Mouse (Mus musculus): ENCODE measurements around the gene BC048403. TPM values are rescaled to one million over a fixed set of nuclear protein-coding genes. Genes with fewer than 3 reads are reported as not detected.
"Not testable (repeated sequence)": the region's sequence is repeated elsewhere in the genome, so short reads cannot be mapped to it uniquely, and the experiment has no call there.

The BC048403 gene
- total RNA-seq, 2 experiments from 2014 or later: 1.4 to 2.5 TPM

DNA sequence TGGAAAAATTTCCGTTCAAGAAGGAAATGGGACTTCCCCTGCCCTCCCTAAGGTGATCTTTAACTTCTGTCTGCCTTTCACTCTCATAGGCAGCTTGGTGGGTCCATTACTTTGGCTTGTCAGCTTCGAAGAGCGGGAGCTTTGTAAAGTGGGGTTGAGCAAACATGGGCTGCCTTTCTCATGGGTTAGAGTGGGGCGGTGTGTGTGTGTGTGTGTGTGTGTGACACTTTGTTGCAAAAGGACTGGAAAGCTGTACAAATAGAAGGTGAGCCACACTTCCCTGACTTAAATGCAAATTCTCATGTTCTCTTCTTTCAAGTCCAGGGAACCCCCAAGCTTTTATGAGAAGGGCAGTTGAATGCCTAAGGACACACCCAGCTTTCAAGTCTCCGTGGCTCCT is 14.5 kb downstream of the BC048403 start:
- intact Hi-C loops (cut with DNase I): no loop called here
- no peak for DNase-seq

DNA sequence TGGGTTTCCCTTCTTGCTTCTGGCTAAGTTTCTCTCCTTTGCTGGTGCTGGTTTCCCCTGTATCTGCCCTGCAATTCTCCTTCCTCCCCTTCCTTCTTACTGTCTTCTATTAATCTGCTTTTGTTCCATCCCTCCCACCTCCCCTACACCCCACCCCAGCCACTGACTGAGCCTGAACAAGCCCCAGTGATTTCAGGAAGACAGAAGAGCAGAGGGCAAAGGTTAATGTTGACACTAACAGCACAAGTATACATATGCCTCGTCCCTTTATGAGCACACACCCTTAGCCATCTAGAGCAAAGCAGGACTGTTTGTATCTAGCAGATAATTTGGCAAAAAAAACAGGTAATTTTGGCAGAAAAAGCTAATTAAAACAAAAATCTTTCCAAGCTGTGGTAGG is 16.1 kb downstream of the BC048403 start:
- intact Hi-C loops (cut with DNase I): loop anchor here (5.0 kb wide), 1 partner anchor 296 kb away; no protein-coding TSS in a partner anchor
- no peak for DNase-seq

DNA sequence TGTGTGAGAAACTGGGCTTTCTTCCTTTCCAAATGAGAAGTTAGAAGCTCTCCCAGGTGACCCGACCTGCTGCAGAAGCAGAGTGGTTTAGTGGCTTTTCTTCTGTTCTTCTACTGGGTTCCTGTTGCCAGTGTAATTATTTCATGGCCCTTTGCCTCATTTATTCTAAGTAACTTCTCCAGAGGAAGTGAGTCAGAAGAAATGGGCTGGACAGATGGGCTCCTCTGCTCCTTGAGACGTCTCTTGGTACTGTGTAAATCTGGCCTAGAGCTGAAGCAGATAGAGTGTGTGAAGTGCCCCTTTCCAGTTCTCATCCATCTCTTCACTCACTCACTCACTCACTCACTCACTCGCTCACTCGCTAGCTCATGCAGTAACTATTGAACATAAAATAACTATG is 16.9 kb downstream of the BC048403 start:
- intact Hi-C loops (cut with DNase I): loop anchor here (5.0 kb wide), 1 partner anchor 296 kb away; no protein-coding TSS in a partner anchor
- no peak for DNase-seq

DNA sequence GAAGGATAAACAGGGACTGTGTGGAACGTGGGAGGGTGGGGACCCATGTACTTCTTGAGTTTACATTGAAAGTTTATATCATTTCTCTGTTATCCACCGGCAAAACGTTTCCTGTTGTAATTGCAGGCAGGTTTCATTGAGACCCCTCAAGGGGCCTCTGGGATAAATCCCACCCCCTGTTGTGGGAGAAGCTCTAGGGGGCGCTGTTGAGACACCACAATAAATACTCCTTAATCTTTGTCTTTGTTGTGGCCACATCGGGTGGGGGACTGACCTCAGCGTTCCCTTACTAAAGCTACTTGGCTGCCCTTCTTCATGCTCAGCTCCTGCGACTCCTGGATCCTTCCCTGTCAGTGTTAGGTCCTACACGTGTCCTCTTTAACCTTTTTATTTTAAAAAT is 19.4 kb downstream of the BC048403 start:
- intact Hi-C loops (cut with DNase I): loop anchor here (5.0 kb wide), 1 partner anchor 293 kb away; no protein-coding TSS in a partner anchor
- peak in 1 of 2 experiments; percentile 9 for DNase-seq

DNA sequence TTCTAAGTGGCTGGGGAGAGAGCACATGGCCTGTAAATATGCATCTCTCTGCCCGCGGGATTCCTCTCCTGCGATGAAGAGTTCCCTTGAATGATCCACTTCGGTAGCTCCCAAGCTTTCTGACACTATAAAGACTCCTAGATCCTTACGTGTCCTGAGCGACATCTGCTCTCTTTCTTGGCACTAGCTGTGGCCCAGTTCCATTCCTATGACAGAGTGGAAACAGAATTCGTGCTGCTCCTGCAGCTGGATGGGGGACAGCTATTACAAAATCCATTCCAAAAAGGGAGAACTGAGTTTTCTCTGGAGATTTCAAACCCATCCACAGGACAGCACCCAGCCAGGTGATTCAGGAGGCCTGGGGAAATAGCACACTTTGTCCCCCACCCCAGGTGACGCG is 22.4 kb downstream of the BC048403 start:
- intact Hi-C loops (cut with DNase I): loop anchor here (5.0 kb wide), 1 partner anchor 60 kb away; no protein-coding TSS in a partner anchor

DNA sequence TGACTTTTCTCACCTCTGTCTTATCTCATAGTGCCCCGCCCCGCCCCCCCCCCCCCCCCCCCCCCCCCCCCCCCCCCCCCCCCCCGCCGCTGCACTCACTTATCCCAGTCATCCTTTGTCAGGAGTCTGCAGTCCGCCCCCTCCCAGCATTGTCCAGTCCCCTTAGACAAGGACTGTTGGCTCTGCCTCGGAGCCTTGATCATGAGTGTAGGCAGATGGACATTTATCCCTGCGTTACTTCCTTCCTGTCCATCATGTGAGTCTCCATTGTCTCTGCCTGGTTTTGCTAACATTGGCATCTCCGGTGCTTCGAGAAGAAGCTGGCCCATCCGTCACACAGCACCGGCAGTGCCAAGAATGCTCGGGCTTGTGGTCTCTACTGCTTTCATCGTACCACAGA is 23.5 kb downstream of the BC048403 start:
- DNase-seq: no peak
- intact Hi-C loops (cut with DNase I): loop anchor here (5.0 kb wide), 1 partner anchor 61 kb away; no protein-coding TSS in a partner anchor

More for the DNA sequence above, 22.4 kb downstream of the BC048403 start:
- DNase-seq: peak in 1 of 2 experiments; percentile 14

DNA sequence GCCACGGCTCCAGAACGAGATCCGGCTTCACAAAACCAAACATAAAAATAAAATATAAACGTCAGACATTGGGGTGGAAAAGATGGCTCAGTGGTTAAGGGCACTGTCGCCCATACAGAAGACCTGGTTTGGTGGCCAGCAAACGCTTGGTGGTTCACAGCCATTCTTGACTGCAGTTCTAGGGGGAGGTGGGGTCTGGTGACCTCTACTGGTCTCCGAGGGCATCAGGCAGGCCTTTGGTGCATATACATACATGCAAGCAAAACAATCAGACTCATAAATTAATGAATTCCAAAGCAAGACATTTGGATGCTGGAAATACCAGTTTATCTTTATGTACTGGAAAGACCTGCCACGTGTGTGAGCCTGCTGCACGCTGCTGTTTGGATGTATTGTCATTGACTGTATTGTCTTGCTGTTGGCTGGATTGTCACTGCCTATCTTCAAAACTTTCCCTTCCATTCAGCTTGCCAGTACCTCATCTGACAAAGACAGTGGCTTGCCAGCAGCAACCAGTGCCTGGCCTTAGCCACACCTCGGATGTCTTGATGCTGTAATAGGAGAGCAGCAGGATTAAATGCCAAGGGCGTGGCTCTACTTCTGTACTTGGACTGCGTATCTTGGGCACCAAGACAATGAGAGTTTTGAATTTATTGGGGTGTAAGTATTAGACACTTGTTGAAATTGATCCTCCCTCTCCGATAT is 24.9 kb downstream of the BC048403 start:
- intact Hi-C loops (cut with DNase I): loop anchor here (5.0 kb wide), 1 partner anchor 62 kb away; no protein-coding TSS in a partner anchor
- DNase-seq: no peak

DNA sequence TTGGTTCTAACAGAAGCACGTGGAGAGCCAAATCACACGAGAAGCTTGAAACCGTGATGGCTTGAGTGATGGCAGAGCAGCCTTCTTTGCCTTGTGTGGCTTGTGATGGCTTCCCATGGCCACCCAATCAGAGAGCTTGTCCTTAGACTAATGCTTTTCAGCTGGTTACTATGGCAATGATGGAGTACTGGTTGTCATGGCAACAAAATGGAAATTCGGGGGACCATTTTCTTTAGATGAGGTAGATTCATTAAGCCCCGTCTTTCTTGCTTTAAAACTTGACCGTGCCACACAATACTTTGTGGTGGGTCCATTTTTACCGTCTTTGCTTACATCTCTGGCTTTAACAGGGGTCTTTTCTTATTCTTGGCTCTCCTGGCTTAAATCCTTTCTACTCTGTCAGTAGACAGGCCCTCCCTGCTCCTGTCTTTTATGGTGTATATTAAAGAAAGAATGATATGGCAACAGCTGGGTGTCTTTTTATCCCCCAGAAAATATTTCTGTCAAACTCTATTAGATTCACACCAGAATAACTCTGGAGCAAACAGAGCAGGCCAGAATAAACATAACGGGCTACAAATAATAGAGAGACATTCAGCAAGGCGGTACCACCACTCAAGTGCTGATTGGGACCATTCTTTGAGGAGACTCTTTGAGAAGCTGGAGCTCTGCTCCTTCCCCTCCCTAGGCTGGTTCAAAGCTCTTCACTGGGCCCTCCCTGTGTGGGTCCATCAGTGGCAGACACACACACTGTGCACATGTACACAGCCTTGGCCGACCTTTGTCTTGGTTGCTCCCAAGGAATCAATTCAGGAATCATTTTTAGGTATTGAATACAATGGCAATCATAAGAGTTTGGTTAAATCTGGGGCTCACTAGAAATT is 25.7 kb downstream of the BC048403 start:
- intact Hi-C loops (cut with DNase I): no loop called here
- DNase-seq: no peak

DNA sequence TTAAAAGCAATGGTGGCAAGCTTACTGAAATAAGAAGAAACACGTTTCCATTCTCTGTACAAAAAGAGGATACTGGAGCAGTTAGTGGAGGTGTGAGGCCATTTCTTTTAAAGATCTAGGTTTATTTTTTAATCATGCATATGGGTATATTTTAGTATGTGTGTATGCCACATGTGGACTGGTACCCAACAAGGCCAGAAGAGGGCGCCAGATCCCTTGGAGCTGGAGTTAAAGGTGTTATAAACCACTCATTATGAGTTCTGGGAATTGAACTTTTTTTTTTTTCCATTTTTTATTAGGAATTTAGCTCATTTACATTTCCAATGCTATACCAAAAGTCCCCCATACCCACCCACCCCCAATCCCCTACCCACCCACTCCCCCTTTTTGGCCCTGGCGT is 27.6 kb downstream of the BC048403 start:
- intact Hi-C loops (cut with DNase I); DNase-seq: not testable (repeated sequence)

DNA sequence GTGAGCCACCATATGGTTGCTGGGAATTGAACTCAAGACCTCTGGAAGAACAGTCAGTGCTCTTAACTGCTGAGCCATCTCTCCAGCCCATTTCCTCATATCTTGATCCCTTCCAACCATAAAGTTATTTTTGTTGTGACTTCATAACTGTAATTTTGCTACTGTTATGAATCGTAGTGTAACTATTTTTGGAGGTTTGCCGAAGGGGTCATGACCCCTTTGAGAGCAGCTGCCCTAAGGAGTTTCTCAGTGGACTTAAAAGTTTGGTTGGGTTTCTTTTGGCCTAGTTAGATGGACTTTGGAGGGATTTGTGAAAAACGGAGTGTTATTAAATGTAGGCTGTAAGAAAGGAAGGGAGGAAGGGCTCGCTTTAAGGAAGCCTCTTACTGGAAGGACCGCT is 30.0 kb downstream of the BC048403 start:
- intact Hi-C loops (cut with DNase I): loop anchor here (2.0 kb wide), 1 partner anchor 283 kb away; no protein-coding TSS in a partner anchor
- DNase-seq: no peak

DNA sequence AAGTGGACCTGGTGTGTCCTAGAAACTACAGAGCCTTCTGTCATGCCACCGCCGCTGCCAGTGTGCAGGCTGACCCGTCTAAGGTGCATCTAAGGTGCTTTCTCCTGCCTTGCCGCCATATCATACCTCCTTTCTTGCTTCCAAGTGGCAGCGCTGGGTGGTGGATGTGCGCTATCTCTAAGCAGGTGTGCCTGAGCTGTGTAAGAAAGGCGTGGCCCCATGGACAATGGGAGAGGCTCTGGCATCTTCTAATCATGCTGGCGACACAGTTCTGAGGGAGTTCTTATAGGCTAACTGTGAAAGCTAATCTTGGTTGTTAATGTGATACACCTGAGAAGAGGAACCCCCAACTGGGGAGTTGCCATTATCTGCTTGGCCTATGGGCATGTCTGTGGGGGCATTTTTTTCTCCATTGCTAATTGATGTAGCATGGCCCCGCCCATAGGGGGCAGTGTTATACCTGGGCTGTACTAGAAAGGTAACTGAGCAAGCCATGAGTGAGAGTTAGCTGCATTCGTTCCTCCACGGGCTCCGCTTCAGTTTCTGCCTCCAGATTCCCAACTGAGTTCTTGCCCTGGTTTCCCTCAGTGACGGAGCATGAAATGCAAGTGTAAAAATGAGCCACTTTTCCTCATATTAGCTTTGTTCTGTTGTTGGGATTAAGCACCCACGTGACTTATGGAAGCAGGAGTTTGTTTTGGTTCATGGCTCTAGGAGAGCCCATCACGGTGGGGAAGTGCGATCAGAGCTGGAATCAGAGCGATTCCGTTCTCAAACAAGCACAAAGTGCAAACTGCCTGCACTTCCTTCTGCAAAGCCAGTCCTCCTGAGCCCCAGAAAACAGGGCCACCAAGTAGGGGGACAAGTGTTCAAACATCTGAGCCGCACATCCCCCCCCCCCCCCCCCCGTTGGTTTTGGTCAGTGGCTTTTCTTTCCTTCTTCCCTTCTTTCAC is 31.2 kb downstream of the BC048403 start:
- intact Hi-C loops (cut with DNase I): loop anchor here (2.0 kb wide), 1 partner anchor 282 kb away; no protein-coding TSS in a partner anchor
- DNase-seq: peak; percentile 9 to 10

DNA sequence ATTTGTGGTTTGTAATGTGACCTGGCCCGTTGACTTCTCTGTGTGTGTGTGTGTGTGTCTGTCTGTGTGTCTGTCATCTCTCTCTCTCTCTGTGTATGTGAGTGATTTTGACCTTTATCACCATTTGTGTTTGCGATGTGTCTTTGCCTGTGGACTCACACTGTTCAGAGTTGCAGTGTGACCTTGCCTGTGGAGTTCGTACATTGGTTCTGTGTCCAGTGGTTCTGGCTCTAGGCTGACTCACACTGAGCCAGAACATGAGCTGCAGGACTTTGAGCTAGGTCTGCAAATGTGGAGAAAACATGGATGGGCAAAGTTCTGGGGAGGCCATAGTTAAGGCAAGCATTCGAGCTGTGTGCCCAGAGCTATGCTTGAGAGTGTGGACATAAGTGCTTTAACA is 34.1 kb downstream of the BC048403 start:
- DNase-seq: no peak
- intact Hi-C loops (cut with DNase I): no loop called here

DNA sequence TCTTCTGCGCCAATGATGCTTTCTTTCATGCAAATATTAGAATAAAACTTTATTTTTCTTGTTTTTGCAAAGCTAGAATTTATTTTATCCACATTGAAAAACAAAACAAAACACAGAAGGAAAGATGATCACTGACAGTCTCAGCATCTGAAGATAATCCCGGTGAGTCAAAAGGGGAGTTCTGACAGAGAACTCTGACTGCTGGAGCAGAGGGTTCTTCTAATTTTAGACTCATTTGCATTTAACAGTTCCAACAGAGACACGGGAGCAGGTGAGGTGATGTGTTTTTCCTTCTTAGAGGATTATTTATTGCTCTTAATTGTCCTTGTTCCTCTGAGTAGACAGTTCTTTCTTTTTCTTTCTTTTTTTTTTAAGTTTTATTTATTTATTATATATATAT is 36.3 kb downstream of the BC048403 start:
- intact Hi-C loops (cut with DNase I): no loop called here
- no peak for DNase-seq

DNA sequence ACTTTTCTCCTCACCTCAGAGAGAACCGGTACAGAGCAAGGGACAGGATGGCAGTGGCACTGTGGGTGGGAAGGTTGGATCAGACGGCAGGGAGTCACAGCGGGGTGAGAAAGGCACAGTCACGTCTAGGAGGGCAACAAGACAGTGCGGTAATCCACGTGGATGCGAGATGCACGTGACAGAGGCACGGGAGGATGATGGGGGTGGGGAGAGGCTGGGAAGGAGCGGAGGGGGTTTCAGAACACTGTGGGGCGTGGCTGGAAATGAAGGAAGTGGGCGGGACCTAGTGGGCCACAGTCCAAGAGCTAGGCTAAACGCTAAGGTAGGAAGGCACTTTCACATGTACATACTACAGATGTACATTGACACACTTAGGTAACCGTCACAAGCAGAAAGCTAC is 41.4 kb downstream of the BC048403 start:
- intact Hi-C loops (cut with DNase I): no loop called here
- DNase-seq: peak; percentile 10 to 27

DNA sequence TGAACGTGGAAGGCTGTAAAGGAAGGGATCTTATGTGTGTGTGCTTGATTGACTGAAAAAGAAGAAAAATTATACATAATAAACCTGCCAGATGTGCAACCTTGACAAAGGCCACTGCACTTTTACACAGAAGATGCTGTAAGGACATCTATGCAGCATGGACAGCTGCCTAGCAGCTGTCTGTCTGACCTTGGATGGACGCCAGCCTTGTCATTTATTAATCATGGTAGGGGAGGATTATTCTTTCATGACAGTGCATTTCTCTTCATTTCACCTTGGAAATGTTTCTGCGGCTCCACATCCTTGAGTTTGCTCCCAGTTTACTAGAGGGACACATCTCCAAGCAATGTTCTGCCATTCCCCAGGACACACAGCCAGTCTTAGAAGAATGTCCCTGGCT is 48.8 kb downstream of the BC048403 start:
- intact Hi-C loops (cut with DNase I): no loop called here
- DNase-seq: no peak

DNA sequence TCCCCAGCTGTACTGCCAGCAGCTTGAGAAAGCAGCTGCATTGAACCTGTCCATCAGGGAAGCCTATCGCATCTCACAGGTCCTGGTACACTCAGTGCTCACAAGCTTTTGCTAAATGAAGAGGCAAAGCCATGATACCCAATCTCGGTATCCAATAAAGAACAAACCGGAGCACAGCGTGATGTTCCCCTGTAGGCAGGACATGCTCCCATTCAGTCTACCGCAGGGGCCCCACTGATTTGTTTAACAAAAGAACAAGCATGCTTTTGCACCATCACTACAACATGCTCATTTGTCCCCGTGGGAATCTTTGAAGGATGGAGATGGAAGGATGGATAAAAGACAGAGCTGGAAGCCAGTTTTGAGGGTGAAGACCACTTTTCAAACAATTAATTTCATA is 50.3 kb downstream of the BC048403 start:
- intact Hi-C loops (cut with DNase I): no loop called here
- DNase-seq: no peak

DNA sequence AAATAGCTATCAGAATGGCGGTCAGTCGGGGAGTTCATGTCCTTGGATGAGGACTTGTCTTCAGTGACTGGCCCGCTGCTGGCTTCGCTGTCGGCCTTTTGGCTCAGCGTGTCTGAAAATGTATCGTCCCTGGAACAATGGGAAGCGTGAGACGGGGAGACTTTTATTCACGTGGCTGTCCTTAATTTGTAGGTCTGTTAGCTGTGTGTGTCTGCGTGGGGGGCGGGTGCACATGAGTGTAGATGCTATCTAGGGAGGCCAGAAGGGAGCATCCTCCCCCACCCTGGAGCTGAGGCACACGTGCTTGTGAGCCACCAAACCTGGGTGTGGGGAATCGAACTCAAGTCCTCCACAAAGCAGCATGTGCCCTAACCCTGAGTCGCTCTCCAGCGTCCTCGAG is 52.9 kb downstream of the BC048403 start:
- DNase-seq: no peak
- intact Hi-C loops (cut with DNase I): no loop called here

DNA sequence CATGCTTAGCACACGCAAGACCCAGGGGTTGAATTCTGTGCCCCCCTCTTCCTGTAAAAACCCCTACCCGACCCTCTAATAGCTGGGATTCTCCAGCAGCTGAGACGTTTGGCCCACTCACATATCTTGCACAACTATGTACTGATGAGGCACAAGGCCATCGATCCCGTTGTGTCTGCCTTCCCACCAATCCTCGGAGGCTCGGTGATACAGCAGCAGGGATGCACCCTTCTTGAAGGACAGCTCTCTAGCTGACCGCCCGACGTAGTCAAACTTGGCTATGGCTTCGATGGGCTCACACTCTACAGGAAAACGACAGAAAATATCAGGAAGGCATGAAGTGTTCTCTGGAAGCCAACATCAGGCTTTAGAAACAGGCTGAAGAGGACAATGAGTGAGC is 54.7 kb downstream of the BC048403 start:
- intact Hi-C loops (cut with DNase I): no loop called here

DNA sequence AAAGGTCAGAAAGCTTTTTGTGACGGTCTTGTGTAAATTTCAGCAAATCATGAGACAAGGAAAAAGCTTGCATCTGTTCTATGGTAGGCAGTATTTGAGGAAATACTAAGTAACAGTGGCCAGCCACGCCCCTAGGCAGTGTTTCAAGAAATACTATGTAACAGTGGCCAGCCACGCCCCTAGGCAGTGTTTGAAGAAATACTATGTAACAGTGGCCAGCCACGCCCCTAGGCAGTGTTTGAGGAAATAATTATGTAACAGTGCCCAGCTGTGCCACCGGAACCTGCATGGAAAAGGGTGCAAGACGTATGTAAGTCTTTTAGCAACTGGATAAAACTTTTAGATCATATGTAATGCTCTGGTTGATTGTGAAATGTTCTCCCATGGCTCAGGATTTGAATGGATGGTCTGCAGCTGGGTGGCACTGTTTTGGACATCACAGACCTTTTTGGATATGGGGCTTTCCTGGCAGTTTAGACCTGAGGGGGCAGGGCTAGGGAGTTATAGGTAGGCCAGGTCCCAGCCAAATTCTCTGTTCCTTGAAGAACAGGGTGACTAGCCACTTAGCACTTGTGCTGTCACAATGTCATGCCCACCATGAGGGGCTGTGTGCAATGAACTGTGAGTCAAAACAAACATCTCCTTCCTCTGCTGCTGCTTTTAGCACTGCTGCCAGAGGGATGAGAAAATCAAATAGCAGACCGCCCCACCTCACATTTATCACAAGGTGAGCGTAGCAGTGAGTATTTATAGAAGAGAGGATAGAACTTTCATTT is 56.5 kb downstream of the BC048403 start:
- DNase-seq: no peak
- intact Hi-C loops (cut with DNase I): no loop called here

More for the DNA sequence above, 54.7 kb downstream of the BC048403 start:
- DNase-seq: no peak
